ENCODE assay signal across 20 mouse cellular contexts in genomic region chr14:59720386-59720785, GRCm38 (mm10).
DNase-seq lines count a peak whose midpoint lies in the region; ATAC-seq lines count a peak whose summit lies in the region.
"Had no signal": no experiment of that assay in that cellular context is flagged by ENCODE, and none has a peak within 500 bp of the region (broad histone marks: within the 10 kb centered on the region; RNA-seq: fewer than 3 reads in every experiment).

No protein-coding gene starts in this region.

- H3K4me1 ChIP-seq in liver, embryonic 12.5 days, result no peaks in the 10 kb centered on the region

- intact Hi-C loops in left cerebral cortex, postnatal 14 days (cut with DNase I), result loop anchor here (10.0 kb wide), 1 partner anchor 214 kb away; no protein-coding TSS in a partner anchor

- no peak for ATAC-seq in liver, embryonic 12.5 days
- ATAC-seq: forebrain, embryonic 13.5 days; forebrain, postnatal 0 days had no signal

- no peaks in the 10 kb centered on the region for H3K27me3 ChIP-seq in liver, embryonic 12.5 days (replicated peaks)
- H3K27me3 ChIP-seq: heart, embryonic 15.5 days had no signal

- WGBS in liver, embryonic 12.5 days (ENCODE audit: insufficient replicate concordance), result 71% methylated on average over 4 of the region's 4 CpGs

- no peak overlapping the region for H3K9ac ChIP-seq in liver, embryonic 12.5 days
- H3K9ac ChIP-seq: forebrain, embryonic 13.5 days; forebrain, postnatal 0 days; heart, embryonic 15.5 days; hindbrain, embryonic 13.5 days had no signal

- DNase-seq in layer of hippocampus, adult 18-20 months (ENCODE audit: low spot score in 2 of 2), result peak; percentile 37 to 65
- no peak for DNase-seq in layer of hippocampus, postnatal 10 days (ENCODE audit: low spot score in 2 of 2)
- DNase-seq in left cerebral cortex, postnatal 14 days (ENCODE audit: low spot score in 2 of 2), result peak; percentile 20 to 35
- no peak for DNase-seq in left cerebral cortex, adult 8-10 months (ENCODE audit: low spot score in 2 of 2)
- peak; percentile 74 for DNase-seq in brain, adult 2 months (ENCODE audit: low read depth, low spot score)
- peak; percentile 63 for DNase-seq in layer of hippocampus, adult 9-11 months
- DNase-seq: adrenal gland, adult 2 months; adrenal gland, postnatal 25 days; cerebellum, adult 2 months; cerebellum, postnatal 10 days; forebrain, postnatal 0 days; gastrocnemius, postnatal 36 days; heart, adult 18-20 months; heart, postnatal 14 days had no signal

- no peaks in the 10 kb centered on the region for H3K9me3 ChIP-seq in liver, embryonic 12.5 days (replicated peaks)
- H3K9me3 ChIP-seq: embryonic facial prominence, embryonic 10.5 days; forebrain, embryonic 13.5 days; heart, embryonic 10.5 days; heart, embryonic 15.5 days; hindbrain, embryonic 13.5 days had no signal

- H3K4me2 ChIP-seq in liver, embryonic 12.5 days, result no peak overlapping the region
- H3K4me2 ChIP-seq: forebrain, embryonic 13.5 days; heart, embryonic 15.5 days; hindbrain, embryonic 13.5 days had no signal

- no peak overlapping the region for H3K27ac ChIP-seq in liver, embryonic 12.5 days
- H3K27ac ChIP-seq: embryonic facial prominence, embryonic 10.5 days; forebrain, embryonic 13.5 days; heart, embryonic 10.5 days; heart, embryonic 15.5 days; hindbrain, embryonic 13.5 days had no signal

- no peaks in the 10 kb centered on the region for H3K36me3 ChIP-seq in liver, embryonic 12.5 days
- H3K36me3 ChIP-seq: embryonic facial prominence, embryonic 10.5 days; heart, embryonic 10.5 days; heart, embryonic 15.5 days; hindbrain, embryonic 13.5 days had no signal

- no peak overlapping the region for H3K4me3 ChIP-seq in liver, embryonic 12.5 days
- H3K4me3 ChIP-seq: embryonic facial prominence, embryonic 10.5 days; forebrain, embryonic 13.5 days; heart, embryonic 10.5 days; heart, embryonic 15.5 days; hindbrain, embryonic 13.5 days had no signal

Comparison
In these comparisons a context has a peak if more than half of its experiments do, and no peak if none do; other contexts are left out.
1. DNase-seq: peak in layer of hippocampus, adult 18-20 months (2 of 2), left cerebral cortex, postnatal 14 days (2 of 2), brain, adult 2 months (single experiment) and layer of hippocampus, adult 9-11 months (single experiment); none in layer of hippocampus, postnatal 10 days (0 of 2) and left cerebral cortex, adult 8-10 months (0 of 2).